Mouse (Mus musculus): Measurements from ENCODE around the gene Gdf15. TPM values are rescaled to one million over a fixed set of nuclear protein-coding genes. Genes with fewer than 3 reads are reported as not detected.

The Gdf15 gene
- polyA plus RNA-seq, 1 experiment from 2014 or later, result not detected

GRCm38 (mm10) chr8:70599507-70600290, 32.6 kb downstream of the Gdf15 start:
- peak overlapping the region; percentile 94 for H3K27ac ChIP-seq
- 81% methylated on average over 12 of the region's 12 CpGs for WGBS
- peaks cover 78% of the 10 kb centered on the region for H3K4me1 ChIP-seq
- no peak for ATAC-seq (ENCODE audit: low FRiP score)
- H3K36me3 ChIP-seq (replicated peaks), result peaks cover 27% of the 10 kb centered on the region
- 0 out of 2 replicates have a peak overlapping the region, but pooled peaks have one; percentile 78 for H3K9ac ChIP-seq
- H3K27me3 ChIP-seq, result peaks cover 25% of the 10 kb centered on the region
- no peak overlapping the region for H3K4me2 ChIP-seq
- no peaks in the 10 kb centered on the region for H3K9me3 ChIP-seq
- H3K4me3 ChIP-seq (replicated peaks), result no peak overlapping the region

- peak overlapping the region; percentile 78 for H3K9ac ChIP-seq
- peaks cover 27% of the 10 kb centered on the region for H3K36me3 ChIP-seq (replicated peaks)
- H3K4me2 ChIP-seq, result peak overlapping the region; percentile 86
- peaks cover 25% of the 10 kb centered on the region for H3K27me3 ChIP-seq
- H3K9me3 ChIP-seq, result no peaks in the 10 kb centered on the region
- H3K27ac ChIP-seq, result peak overlapping the region; percentile 63; the same call in 1 of the 2 replicates
- 13% methylated on average over 10 of the region's 10 CpGs for WGBS
- H3K4me1 ChIP-seq, result peaks cover 78% of the 10 kb centered on the region
- ATAC-seq (ENCODE audit: low FRiP score), result 0 out of 2 replicates have a peak, but pooled peaks have one; percentile 3
- peak overlapping the region; percentile 51 for H3K4me3 ChIP-seq (replicated peaks)
Measured at GRCm38 (mm10) chr8:70598722-70599121, 33.5 kb downstream of the Gdf15 start.

- peak overlapping the region; percentile 78 for H3K9ac ChIP-seq
- WGBS, result under 1% methylated on average over 29 of the region's 29 CpGs
- H3K4me2 ChIP-seq, result peak overlapping the region; percentile 86
- H3K36me3 ChIP-seq (replicated peaks), result peaks cover 27% of the 10 kb centered on the region
- H3K27me3 ChIP-seq, result peaks cover 25% of the 10 kb centered on the region
- peak overlapping the region; percentile 51 for H3K4me3 ChIP-seq (replicated peaks)
- H3K4me1 ChIP-seq, result peaks cover 83% of the 10 kb centered on the region
- peak overlapping the region; percentile 51; the same call in 1 of the 2 replicates for H3K27ac ChIP-seq
- peak; percentile 47 for ATAC-seq (ENCODE audit: low FRiP score)
- H3K9me3 ChIP-seq, result no peaks in the 10 kb centered on the region
Measured at GRCm38 (mm10) chr8:70598283-70598682, 34.0 kb downstream of the Gdf15 start.

- Histone ChIP-seq H3K27me3 (peaks cover 25% of the 10 kb centered on the region), H3K36me3 (replicated peaks) (peaks cover 25% of the 10 kb centered on the region), H3K27ac (peak overlapping the region; percentile 51), H3K4me2 (peak overlapping the region; percentile 86), H3K4me1 (peaks cover 84% of the 10 kb centered on the region), H3K9me3 (no peaks in the 10 kb centered on the region), H3K9ac (peak overlapping the region; percentile 78), H3K4me3 (replicated peaks) (peak overlapping the region; percentile 51)
- no peak for ATAC-seq (ENCODE audit: low FRiP score)
- WGBS, result 4% methylated on average over 64 of the region's 68 CpGs
Measured at GRCm38 (mm10) chr8:70597417-70598272, 34.6 kb downstream of the Gdf15 start.

GRCm38 (mm10) chr8:70596775-70597416, 35.4 kb downstream of the Gdf15 start:
- Histone ChIP-seq H3K9me3 (no peaks in the 10 kb centered on the region), H3K4me2 (peak overlapping the region; percentile 86), H3K4me1 (peaks cover 81% of the 10 kb centered on the region), H3K27me3 (peaks cover 25% of the 10 kb centered on the region), H3K27ac (no peak overlapping the region), H3K36me3 (replicated peaks) (peaks cover 27% of the 10 kb centered on the region), H3K9ac (no peak overlapping the region), H3K4me3 (replicated peaks) (0 out of 2 replicates have a peak overlapping the region, but pooled peaks have one; percentile 5)
- ATAC-seq (ENCODE audit: low FRiP score), result no peak
- WGBS, result 81% methylated on average over 17 of the region's 17 CpGs

GRCm38 (mm10) chr8:70596216-70596615, 36.0 kb downstream of the Gdf15 start:
- Histone ChIP-seq H3K9ac (no peak overlapping the region), H3K4me3 (replicated peaks) (no peak overlapping the region), H3K4me1 (peaks cover 74% of the 10 kb centered on the region), H3K27ac (no peak overlapping the region), H3K27me3 (peaks cover 25% of the 10 kb centered on the region), H3K4me2 (no peak overlapping the region), H3K9me3 (no peaks in the 10 kb centered on the region), H3K36me3 (replicated peaks) (peaks cover 31% of the 10 kb centered on the region)
- 96% methylated on average over 18 of the region's 18 CpGs for WGBS
- ATAC-seq (ENCODE audit: low FRiP score), result no peak

- Histone ChIP-seq H3K9me3 (no peaks in the 10 kb centered on the region), H3K27me3 (peaks cover 25% of the 10 kb centered on the region), H3K36me3 (replicated peaks) (peaks cover 32% of the 10 kb centered on the region), H3K27ac (no peak overlapping the region), H3K9ac (no peak overlapping the region), H3K4me2 (no peak overlapping the region), H3K4me1 (peaks cover 70% of the 10 kb centered on the region), H3K4me3 (replicated peaks) (no peak overlapping the region)
- no peak for ATAC-seq (ENCODE audit: low FRiP score)
- 95% methylated on average over 12 of the region's 12 CpGs for WGBS
Measured at GRCm38 (mm10) chr8:70595811-70596210, 36.4 kb downstream of the Gdf15 start.

GRCm38 (mm10) chr8:70594621-70595564, 37.4 kb downstream of the Gdf15 start:
- Histone ChIP-seq H3K36me3 (replicated peaks) (peaks cover 42% of the 10 kb centered on the region), H3K27ac (peak overlapping the region; percentile 78), H3K4me1 (peaks cover 61% of the 10 kb centered on the region), H3K4me3 (replicated peaks) (peak overlapping the region; percentile 62), H3K9ac (peak overlapping the region; percentile 64), H3K4me2 (peak overlapping the region; percentile 99), H3K9me3 (no peaks in the 10 kb centered on the region), H3K27me3 (peaks cover 25% of the 10 kb centered on the region)
- WGBS, result 10% methylated on average over 82 of the region's 82 CpGs
- peak; percentile 20 for ATAC-seq (ENCODE audit: low FRiP score)

GRCm38 (mm10) chr8:70593961-70594609, 38.2 kb downstream of the Gdf15 start, which contains the start of gene Isyna1:
Gene Isyna1, plus strand, starts transcription at chr8:70594373.
- peak within 1 kb of the TSS; percentile 99 for H3K4me2 ChIP-seq
- WGBS, result under 1% methylated on average over 39 of the region's 40 CpGs
- peak within 1 kb of the TSS; percentile 62 for H3K4me3 ChIP-seq (replicated peaks)
- peaks cover 22% of the 10 kb centered on the region for H3K27me3 ChIP-seq
- peak; percentile 81 for ATAC-seq (ENCODE audit: low FRiP score)
- peaks cover 52% of the 10 kb centered on the region for H3K4me1 ChIP-seq
- H3K9ac ChIP-seq, result peak within 1 kb of the TSS; percentile 64
- H3K27ac ChIP-seq, result peak within 1 kb of the TSS; percentile 78
- H3K36me3 ChIP-seq (replicated peaks), result peaks cover 49% of the 10 kb centered on the region
- no peaks in the 10 kb centered on the region for H3K9me3 ChIP-seq

- Histone ChIP-seq H3K4me1 (peaks cover 43% of the 10 kb centered on the region), H3K4me3 (replicated peaks) (0 out of 2 replicates have a peak overlapping the region, but pooled peaks have one; percentile 62), H3K9ac (no peak overlapping the region), H3K27me3 (peaks cover 22% of the 10 kb centered on the region), H3K4me2 (peak overlapping the region; percentile 99), H3K27ac (peak overlapping the region; percentile 51; the same call in 1 of the 2 replicates), H3K9me3 (no peaks in the 10 kb centered on the region), H3K36me3 (replicated peaks) (peaks cover 56% of the 10 kb centered on the region)
- no peak for ATAC-seq (ENCODE audit: low FRiP score)
- WGBS, result 58% methylated on average over 8 of the region's 8 CpGs
Measured at GRCm38 (mm10) chr8:70593173-70593572, 39.1 kb downstream of the Gdf15 start.
